Mouse (Mus musculus): ENCODE data around the gene Snip1. TPM values are rescaled to one million over a fixed set of nuclear protein-coding genes. Genes with fewer than 3 reads are reported as not detected.
A peak's percentile ranks its signal among the peaks of the same experiment; 100 is the strongest.

The Snip1 gene
- total and polyA plus RNA-seq, 3 experiments, result 23.5 to 46.6 (median 25.8) TPM

DNA sequence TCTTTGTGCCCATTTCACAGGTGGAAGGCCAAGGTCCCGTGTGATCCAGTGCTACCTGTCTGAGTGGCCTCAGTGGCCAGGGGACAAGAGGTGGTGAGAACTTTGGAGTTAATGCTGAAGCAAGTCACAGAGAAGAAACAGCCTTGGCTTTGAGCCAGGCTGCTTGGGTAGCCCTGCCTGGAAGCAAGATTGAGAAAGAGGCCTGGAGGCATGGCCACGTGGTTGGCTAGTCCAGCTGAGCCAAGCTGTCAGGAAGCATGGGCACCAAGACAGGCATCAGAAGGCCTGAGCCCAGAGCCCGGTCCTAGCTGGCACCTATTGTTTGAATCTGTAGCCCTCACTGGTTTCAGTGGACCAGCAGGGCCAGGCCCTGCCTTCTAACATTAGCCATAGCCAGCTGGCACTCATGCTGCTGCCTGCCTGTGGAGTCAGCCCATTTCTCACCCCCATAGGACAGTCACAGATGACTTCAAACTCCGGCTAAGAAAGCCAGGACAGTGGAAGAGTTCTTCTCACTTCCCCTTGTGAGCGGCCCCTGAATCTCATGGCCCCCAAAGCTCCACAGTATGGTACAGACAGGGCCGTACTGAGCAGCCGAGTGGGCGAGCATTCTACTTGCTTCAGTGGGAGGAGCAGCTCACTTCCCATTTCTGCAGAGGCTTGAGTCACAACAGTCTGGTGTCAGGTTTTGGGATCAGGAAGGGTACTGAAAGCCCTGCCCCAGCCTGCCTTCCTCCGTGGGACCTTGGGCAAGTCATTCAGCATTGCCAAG, 49.8 kb downstream of the Snip1 start:
- no peak; the same call in 1 of the 2 replicates for TF ChIP-seq USF1 (IDR thresholded peaks at IDR 0.05; ENCODE audit: low read depth, low read length)
- TF ChIP-seq EP300 (IDR thresholded peaks at IDR 0.05; ENCODE audit: low read length), result peak; percentile 63
- TF ChIP-seq UBTF (IDR thresholded peaks at IDR 0.05; ENCODE audit: low read depth, low read length), result 0 out of 2 replicates have a peak, but pooled peaks have one; percentile 56
- TF ChIP-seq ELF1 (IDR thresholded peaks at IDR 0.05; ENCODE audit: low read depth, low read length), result peak; percentile 22; the same call in 1 of the 2 replicates
- TF ChIP-seq TBP (conservative IDR thresholded peaks at IDR 0.05; ENCODE audit: low read depth, low read length), result no peak
- TF ChIP-seq IRF4 (IDR thresholded peaks at IDR 0.05; ENCODE audit: low read depth, low read length), result peak; percentile 52; the same call in 1 of the 2 replicates
- 0 out of 2 replicates have a peak, but pooled peaks have one; percentile 58 for TF ChIP-seq MYC (IDR thresholded peaks at IDR 0.05; ENCODE audit: low read depth, low read length)
- TF ChIP-seq MAX (IDR thresholded peaks at IDR 0.05; ENCODE audit: low read length), result peak; percentile 88
- TF ChIP-seq POLR2A (IDR thresholded peaks at IDR 0.05; ENCODE audit: low read depth, low read length), result peak; percentile 50; the same call in 1 of the 2 replicates
- peak; percentile 78; the same call in 1 of the 2 replicates for TF ChIP-seq MXI1 (IDR thresholded peaks at IDR 0.05; ENCODE audit: low read depth, low read length)
- TF ChIP-seq RCOR1 (conservative IDR thresholded peaks at IDR 0.05; ENCODE audit: low read depth, low read length), result no peak
- no peaks in the 10 kb centered on the region for H3K9me3 ChIP-seq (replicated peaks; ENCODE audit: low read length)
- in situ Hi-C loops (cut with MboI; ENCODE audit: low pct_ligation_motif_present, low pct_unique_long_range_greater_than_20kb, low sequenced_read_pairs), result no loop called here
- no peak overlapping the region for H3K4me3 ChIP-seq (replicated peaks in 1 of 3; ENCODE audit: low read depth in 2 of 3, low read length in 2 of 3, poor library complexity in 1 of 3)
- H3K79me2 ChIP-seq (replicated peaks; ENCODE audit: control insufficient read depth, extremely low read depth, insufficient read depth, poor library complexity, severe bottlenecking), result no peaks in the 10 kb centered on the region
- H3K4me2 ChIP-seq (ENCODE audit: insufficient read depth, low read depth, poor library complexity, severe bottlenecking), result peak overlapping the region; percentile 7; the same call in 1 of the 2 replicates
- H3K27me3 ChIP-seq (replicated peaks), result no peaks in the 10 kb centered on the region
- H3K36me3 ChIP-seq (replicated peaks in 1 of 2; ENCODE audit: control insufficient read depth in 1 of 2, insufficient read depth in 1 of 2, low read length in 1 of 2), result peaks cover 28 to 51% of the 10 kb centered on the region in 2 experiments
- DNase-seq (ENCODE audit: extremely low read depth), result peak; percentile 79
- no peak overlapping the region for H3K9ac ChIP-seq (ENCODE audit: insufficient read depth, low read depth)
- peak overlapping the region; percentile 86 for H3K27ac ChIP-seq (ENCODE audit: insufficient read depth, low read depth)
- dilution Hi-C loops (cut with MboI; ENCODE audit: extremely low pct_ligation_motif_present, extremely low pct_unique_long_range_greater_than_20kb, low sequenced_read_pairs), result no loop called here
- H3K4me1 ChIP-seq (ENCODE audit: control insufficient read depth in 1 of 2, insufficient read depth in 2 of 2), result peaks cover 35 to 73% of the 10 kb centered on the region in 2 experiments

GRCm38 (mm10) chr4:125116929-125117328, 50.5 kb downstream of the Snip1 start:
- dilution Hi-C loops (cut with MboI; ENCODE audit: extremely low pct_ligation_motif_present, extremely low pct_unique_long_range_greater_than_20kb, low sequenced_read_pairs) (no loop called here), in situ Hi-C loops (cut with MboI; ENCODE audit: low pct_ligation_motif_present, low pct_unique_long_range_greater_than_20kb, low sequenced_read_pairs) (no loop called here)
- no peak for DNase-seq (ENCODE audit: extremely low read depth)
- Histone ChIP-seq H3K9ac (ENCODE audit: insufficient read depth, low read depth) (no peak overlapping the region), H3K4me3 (replicated peaks in 1 of 3; ENCODE audit: low read depth in 2 of 3, low read length in 2 of 3, poor library complexity in 1 of 3) (no peak overlapping the region), H3K36me3 (replicated peaks in 1 of 2; ENCODE audit: control insufficient read depth in 1 of 2, insufficient read depth in 1 of 2, low read length in 1 of 2) (peaks cover 33 to 50% of the 10 kb centered on the region in 2 experiments), H3K27ac (ENCODE audit: insufficient read depth, low read depth) (peak overlapping the region; percentile 86), H3K27me3 (replicated peaks) (no peaks in the 10 kb centered on the region), H3K79me2 (replicated peaks; ENCODE audit: control insufficient read depth, extremely low read depth, insufficient read depth, poor library complexity, severe bottlenecking) (0 out of 2 replicates have a peak, but pooled peaks cover 2% of the 10 kb centered on the region), H3K4me1 (ENCODE audit: control insufficient read depth in 1 of 2, insufficient read depth in 2 of 2) (peaks cover 37 to 78% of the 10 kb centered on the region in 2 experiments), H3K9me3 (replicated peaks; ENCODE audit: low read length) (no peaks in the 10 kb centered on the region), H3K4me2 (ENCODE audit: insufficient read depth, low read depth, poor library complexity, severe bottlenecking) (0 out of 2 replicates have a peak overlapping the region, but pooled peaks have one; percentile 7)
- TF ChIP-seq BHLHE40 (IDR thresholded peaks at IDR 0.05; ENCODE audit: low read depth, low read length) (0 out of 2 replicates have a peak, but pooled peaks have one; percentile 7), MYC (IDR thresholded peaks at IDR 0.05; ENCODE audit: low read depth, low read length) (no peak)

All from CH12.LX (cell line).